Mouse (Mus musculus) 3T3-L1 (cell line): ENCODE results near the gene Nckap5.

Experiments used
- DNase-seq: peaks from one replicate; pipeline ENCODE4 v3.0.0-alpha.2; 2015; ENCODE audit warnings: low read depth, low spot score

Nckap5 gene

DNA sequence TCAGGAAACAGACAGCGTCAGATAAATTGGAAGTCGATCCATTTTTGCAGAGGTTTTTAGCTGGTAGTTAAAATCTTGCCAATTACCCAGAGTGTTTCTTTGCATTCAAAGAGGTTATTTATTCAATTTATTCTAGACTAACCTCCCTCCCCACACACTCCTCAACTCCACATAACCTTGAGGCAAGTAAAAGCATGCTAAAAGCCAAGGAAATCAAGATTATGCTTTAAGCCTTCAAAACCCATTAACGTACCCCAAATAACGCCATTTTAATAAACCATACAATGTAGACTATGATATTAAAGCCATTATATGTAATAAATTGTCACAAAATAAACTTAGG lies 129.7 kb downstream of the Nckap5 start:
- DNase-seq = no peak

DNA sequence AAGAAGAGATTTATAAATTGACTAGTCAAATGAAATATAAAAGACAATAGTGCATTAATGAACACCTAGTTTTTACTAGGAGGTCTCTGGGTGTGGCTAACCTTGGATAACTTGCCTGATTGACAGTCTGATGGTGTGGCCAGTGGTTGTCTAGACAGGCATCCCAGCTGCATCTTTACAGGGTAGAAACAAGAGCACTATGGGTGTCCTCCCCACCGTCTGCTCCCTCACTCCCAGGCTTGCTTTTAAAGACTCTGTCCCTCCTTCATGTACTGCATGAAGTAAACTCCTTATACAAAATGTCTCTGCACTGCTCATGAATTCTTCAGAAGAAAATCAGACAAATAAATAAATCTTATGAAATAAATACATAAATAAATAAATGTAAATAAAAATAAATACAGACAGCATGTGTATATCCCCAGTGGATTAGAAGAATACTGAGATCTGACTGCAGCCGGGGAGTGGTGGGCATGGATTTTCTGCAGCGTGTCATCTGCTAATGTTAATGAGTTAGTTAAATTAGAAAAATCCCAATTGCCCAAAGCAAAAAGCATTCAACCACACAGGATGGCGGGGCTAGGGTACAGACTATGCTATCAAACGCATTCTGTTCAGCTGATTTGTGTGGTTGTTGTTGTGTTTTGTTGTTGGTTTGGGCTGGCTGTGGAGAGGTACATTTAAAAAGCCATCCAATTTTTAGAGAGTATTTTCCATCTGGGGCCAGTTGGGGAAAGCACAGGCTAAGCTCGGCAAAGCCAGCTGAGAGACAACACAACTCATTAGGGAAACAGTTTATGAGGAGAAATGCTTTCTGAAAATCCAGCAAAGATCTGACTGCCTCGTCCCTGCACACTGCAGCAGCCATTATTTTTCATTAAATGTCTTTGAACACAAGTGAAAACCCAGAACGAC lies 130.3 kb downstream of the Nckap5 start:
- no peak for DNase-seq

DNA sequence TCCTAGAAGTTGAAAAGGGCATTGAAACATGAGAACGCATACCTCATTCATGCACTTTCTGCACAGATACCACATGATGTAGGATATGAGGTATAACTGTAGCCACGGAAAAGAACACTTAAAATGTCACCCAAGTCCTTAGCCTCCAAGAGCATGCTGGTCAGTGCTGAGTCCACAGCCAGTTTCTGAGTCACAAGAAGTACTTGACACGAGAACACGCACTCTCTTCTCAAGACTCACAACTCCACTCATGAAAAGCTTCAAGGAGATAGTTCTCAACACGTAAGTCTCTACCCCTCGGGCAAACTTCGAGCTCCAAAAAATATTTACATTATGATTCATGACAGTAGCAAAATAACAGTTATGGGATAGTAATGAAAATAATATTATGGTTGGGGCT lies 137.0 kb downstream of the Nckap5 start:
- DNase-seq = no peak

DNA sequence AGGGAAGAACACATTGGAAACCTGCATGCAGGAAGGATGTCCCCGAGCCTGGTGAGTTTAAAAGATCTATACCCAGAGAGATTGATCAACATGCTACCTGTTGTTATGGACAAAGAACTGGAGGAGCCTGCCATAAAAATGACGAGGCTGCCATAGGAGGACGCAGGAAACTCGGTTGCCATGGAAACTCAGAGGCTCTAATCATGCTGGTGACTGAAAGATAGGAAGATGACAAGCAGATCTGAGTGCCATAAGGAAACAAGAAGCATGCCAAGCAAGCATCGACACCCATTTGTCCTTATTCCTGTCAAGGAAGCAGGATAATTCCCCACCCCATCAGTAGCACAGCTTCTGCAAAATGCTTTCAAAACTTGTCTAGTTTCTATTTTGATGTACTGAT lies 142.0 kb downstream of the Nckap5 start:
- DNase-seq = no peak

DNA sequence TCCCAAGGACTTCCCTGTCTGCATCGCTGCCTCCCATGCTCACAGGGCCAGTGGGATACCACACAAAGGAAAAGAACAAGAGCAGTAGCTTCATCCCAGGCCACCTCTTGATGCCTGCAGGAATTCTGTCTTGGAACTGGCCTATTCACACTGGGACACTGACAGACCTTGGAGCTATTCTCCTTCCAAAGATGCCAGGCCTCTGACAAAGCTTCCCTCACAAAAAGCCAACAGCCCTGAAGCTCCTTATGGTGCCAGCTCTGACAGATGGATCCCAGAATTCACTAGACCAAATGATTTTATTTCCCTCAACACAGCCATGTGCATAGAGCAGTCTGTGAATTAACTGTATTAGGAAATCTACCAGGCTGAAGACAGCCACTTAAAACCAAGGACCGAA lies 143.9 kb downstream of the Nckap5 start:
- no peak for DNase-seq

DNA sequence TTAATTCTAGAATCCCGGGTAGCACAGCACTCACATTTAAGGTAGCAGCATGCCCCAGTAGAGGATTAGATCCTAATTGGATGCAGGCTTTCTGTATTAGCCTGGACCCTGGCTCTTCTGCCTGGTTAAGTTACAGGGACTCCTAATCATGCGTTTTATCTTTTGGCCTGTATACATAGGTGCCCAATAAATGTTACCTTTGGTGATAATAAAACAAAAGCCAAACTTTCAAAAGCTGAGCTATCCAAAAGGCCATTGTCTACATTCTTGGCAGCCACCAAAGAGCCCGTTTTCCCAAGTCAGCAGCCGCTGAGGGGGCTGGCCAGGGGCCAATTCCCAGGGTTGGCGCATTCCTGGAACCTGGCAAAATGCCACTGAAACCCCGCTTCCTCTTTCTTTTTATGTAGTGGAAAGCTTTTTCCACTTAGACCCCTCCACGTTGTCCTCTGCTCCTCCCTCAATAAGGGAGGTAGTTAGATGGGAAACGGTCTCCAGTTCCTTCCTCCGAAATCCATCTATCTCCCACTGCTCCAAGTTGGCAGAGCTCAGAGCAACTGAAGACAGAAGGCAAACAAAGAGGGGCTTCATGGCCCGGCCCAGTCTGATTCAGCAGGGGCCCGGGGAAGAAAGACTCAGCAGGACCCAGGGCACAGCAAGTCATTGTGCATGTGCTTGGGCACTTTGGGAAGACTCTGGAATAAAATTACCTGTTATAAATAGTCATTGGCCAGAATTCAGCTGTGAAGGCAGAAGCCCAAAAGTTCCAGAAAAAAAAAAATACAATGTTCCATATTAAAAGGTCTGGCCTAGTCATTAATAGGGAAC lies 146.8 kb downstream of the Nckap5 start:
- DNase-seq = peak; percentile 3

DNA sequence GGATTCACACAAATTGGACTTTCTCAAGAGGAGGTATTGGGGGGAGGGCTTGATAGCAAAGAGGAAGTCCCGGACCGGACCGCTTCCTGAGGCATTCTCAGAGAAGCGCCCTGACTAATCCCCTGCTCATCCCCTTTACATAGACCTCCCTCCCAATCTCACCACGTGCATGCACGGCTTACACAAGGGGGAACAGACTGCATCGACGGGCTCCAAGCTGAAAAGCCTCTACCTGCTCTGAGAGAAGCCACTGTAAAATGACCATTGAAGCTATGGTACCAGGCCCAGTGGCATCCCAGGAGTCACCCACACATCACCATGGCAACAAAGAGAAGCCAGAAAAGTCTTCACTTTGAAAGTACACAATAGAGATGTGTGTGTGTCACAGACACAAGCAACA lies 148.8 kb downstream of the Nckap5 start:
- no peak for DNase-seq

DNA sequence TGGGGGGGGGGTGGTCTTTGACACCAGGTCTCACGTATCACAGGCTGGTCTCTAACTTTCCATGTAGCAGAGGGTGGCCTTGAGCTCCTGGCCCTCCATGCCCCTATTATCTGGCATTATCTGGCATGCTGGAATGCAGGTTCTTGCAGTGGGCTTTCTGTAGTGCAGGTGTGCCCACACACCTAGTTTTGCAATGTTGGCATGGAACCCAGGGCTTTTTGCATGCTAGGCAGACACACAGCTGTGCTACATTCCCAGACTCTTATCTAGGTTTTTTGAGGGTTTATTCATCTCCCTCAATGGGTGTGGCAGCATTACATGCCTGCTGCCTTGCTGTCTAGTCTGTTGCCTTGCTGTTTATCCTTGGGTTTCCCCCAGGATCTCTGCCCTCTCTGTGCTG lies 151.3 kb downstream of the Nckap5 start:
- no peak for DNase-seq

DNA sequence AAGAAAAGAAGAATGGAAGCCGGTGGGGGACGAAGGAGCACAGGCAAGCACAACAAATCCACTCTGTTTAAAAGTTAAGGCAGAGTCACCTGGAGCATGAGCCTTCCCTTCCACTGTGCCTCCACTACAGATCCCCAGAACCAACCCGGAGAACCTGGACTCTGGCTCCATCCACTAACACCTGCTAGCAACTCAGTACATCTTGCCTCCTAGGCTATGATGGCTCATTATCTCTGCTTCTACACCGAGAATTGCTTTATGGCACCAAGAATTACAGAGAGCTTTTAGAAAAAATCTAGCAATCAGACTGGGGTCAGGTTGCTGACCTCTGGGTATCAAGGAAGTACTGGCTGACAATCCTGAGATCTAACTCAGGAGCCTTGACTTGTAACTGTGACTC lies 153.3 kb downstream of the Nckap5 start:
- DNase-seq = no peak

DNA sequence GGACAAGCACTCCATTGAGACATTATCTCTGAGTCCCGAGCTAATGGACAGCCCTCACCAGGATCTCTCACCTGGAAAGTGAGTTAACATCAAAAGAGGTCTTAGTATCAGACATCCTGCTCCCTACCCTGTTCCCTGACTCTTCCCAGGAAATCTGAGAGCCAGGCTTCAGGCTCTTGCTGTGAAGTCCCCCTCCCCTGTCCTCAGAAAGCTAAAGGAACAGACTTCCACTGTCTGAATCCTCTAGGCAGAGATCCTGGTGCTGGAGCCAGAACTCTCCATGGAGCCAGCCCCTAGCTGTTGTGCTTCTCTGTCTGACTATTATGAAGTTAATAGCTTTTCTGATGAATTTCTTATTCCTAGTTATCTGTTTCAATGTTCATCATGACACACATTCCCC lies 153.8 kb downstream of the Nckap5 start:
- no peak for DNase-seq

DNA sequence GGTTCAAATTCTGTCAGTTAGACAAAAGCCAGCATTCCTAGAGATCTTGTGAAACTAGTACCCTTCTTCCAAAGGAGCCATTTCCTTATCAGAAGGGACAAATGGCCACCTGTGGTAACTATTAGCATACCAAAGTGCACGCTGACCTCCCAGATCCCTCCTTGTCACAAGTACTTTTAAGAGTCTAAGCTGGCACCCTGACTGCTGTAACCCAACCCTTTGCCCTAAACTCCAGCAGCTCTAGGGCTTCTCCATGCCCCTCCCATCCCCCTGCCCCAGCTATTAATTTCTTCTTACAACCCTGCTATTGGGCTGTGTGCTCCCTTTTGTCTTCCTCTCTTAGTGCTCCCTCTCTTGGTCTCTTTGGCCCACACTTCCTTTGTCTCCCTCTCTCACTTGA lies 155.5 kb downstream of the Nckap5 start:
- DNase-seq = no peak

DNA sequence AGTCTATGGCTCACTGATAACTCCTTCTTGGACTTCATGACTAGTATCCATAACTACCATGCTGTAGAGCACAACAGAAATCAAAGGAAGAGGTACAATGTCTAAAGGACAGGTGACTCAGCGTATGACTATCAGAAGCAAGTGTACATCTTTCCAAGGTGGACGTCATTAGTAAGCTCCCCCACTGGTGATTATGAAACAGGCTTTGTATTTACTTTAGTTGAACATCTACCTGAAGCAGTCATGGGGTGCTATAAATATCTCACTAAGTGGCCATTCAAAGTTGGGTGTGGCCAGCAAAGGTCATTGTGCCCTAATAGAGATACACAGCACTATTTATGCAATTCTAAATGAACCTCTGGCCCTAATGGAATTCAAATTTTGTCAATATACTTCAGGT lies 157.4 kb downstream of the Nckap5 start:
- no peak for DNase-seq

DNA sequence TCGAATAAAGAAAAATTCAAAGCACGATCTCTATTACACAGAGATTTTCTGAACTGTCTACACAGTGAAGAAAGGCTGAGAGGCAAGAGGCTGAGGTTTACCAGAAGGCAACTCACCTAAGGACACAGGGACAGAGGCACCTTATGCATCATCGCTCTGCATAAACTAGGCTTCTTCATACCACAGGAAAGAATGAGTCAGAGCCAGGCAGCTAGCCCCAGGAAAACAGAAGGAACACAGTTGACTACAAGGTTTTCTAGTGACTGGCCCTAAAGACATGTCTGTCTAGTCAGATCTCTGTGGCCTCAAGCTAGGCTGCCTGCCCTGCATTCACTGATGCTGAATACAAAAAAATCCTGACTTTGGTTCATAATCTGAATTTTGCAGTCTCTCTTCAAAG lies 160.1 kb downstream of the Nckap5 start:
- DNase-seq = peak; percentile 70

DNA sequence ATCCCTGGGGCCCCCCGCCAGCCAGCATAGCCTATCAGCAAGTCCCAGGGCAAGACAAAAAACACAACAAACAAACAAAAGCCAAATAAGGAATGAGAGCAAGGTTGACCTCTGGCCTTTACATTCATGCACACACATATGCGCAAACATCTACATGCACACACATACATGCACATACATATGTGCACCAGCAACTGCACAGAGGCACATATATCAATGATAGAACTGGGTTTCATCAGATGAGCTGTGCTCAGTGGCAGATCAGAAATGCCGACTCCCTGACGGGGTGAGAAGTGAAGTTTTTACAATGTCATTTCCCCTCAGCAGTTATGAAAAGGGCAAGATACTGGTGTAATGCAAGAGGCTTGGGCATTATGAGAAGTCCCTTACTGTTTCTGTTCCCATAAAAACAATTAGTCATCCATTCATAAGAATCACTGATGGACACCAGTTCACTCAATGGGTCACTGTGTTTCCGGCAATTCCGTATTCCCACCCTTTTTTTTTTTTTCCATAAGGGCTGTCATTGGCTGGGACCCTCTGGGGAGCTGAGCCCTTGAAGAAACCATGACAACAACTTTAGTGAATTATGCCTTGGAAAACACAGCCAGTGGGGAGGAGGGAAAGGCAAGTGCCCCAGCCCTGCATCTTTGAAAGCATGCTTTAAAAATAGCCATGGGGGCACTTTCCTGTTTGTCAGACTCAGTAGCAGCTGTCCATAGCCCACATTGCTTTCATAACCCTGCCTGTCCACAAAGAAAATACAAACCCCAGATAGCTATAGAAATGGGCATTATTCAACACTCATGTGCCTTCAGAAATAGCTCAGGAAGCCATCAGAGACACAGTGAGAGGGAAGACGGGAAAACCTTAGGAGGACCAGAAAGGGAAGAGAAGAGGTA lies 170.2 kb downstream of the Nckap5 start:
- DNase-seq = peak; percentile 6

DNA sequence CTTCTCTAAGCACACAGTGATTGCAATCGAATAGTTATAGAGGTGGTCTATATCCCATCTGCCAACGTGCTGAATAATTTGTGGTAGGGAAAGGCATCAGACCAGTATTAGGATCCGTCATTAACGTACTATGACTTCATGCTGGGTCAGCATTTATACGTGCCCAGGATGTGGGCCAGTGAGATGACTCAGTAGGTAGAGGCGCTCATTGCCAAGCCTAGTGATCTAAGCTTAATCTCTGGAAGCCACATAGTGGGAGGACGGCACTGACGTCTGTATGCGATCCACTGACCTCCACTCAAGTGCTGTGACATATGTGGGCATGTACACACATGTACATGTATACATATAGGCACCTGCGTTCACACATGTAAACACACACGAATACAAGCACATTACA lies 171.9 kb downstream of the Nckap5 start:
- DNase-seq = peak; percentile 47

DNA sequence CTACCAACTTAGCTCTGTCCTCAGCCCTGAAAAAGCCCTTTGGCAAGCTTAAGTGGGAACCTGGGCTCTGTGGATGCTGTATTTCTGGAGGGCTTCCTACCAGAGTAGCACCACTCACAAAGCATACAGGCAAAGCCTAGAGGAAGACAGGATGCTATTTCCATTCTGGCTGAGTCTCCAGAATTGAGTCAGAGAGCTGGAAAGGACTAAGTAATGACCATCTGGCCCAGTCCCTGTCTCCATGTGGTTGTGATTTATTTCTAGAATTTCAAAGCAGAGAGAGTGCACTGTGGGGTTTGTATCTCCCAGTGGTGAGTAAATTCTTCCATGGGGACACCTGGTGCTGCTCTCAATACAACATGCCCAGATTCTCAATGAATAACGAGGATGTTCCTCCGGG lies 174.4 kb downstream of the Nckap5 start:
- peak; percentile 77 for DNase-seq

DNA sequence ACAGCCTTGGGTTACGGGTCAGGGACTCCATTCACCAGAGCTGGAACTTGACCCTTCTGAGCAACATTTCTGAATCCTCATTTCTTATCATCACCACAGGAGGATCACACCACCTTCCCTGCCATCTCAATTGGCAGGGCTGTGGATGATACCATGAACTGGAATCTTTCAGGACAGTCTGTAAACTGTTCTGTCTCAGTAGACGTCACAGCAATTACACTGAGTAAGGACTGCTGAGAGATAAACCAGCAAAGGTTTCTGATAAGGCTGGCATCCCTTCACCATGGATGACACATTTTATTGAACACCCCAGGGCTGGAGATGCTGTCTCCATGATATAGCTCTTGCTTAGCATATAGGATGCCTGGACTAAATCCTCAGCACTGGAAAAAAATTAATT lies 178.5 kb downstream of the Nckap5 start:
- no peak for DNase-seq

DNA sequence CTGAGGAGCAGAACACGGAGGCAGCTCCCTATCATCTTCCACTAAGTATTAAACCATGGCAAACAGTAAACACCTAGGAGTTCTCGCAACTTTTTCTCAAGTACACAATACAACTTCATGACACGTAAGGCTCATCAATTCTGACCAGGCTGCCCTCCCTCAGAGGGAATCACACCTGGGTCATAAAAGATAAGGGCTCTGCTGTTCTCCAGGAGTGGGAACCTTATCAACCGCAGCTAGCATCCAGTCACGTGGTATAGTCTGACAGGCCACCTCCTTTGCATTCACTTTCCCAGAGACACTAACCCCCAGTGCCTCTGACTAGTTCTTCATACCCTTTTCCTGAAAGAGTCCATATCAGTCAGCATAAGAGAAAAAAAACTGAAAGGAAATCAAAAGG lies 179.8 kb downstream of the Nckap5 start:
- DNase-seq = no peak

DNA sequence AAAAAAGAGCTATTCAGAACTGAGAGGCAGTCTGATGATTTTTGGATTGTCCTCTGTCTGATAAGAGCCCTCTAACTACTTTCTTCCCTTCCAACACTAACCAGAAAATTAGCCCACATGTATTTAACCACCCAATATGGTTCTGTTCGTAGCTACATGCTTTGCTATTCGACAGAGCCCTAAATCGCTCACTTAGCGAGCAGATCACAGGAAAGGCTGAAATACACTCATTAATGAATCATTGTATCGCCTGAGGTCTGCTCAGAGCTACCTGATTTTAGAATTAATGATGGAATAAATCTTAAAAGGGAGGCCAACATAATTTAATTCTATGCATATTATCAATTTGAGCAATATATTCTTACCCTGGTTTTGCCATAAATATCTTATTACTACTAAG lies 187.8 kb downstream of the Nckap5 start:
- no peak for DNase-seq

DNA sequence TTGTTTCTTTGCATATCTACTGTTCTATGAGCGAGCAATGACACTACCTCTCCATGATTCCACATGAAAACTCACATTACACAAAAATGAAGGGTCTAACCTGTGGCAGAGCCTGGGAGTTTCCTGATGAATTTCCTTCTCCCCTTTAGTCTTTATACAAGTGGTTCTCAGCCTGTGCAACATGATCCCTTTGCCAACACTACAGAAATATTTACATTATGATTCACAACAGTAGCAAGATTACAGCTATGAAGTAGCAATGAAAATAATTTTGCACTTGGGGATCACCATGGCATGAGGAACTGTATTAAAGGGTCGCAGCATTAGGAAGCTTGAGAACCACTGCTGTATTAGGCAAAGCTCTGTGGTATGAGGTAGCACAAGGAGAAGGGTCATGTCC lies 191.1 kb downstream of the Nckap5 start:
- no peak for DNase-seq

DNA sequence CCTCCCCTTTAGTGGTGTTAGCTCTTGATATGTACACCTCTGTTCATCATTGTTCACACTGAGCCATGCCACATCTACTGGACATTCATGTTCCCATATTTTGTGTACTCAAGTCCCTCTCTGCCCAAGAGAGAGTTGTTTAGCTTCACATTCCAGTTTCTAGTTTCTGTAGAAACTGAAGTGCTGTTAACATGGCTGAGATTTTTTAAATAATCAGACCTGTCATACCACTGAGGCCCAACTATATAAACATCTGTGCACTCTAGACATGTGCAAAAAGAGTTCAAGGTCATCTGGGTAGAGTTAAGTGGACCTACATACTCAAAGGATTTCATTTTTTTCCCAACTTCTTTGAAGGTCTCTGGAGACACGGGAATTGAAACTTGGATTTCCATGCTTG lies 193.1 kb downstream of the Nckap5 start:
- DNase-seq = no peak

DNA sequence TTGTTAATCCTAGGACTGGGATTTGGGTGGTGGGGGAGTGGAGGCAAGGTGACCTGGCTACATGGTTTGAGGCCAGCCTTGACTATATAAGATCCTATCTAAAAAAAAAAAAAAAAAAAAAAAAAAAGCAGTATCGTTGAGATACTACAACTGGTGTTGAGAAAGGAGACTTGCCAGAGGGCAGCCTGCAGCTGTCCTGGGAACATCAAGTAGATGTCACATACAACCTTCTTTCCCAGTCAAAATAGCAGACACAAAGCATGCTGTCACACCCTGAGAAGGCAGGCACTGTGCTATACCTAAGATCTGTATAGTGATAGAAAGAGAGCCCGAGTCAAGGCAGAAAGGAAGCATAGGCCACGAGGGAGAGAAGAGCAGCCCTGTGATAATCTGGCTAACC lies 204.4 kb downstream of the Nckap5 start:
- no peak for DNase-seq
